Mouse (Mus musculus) forebrain, embryonic 14.5 days (tissue): ENCODE results near the gene Cemip2. TPM values are rescaled to one million over a fixed set of nuclear protein-coding genes. Genes with fewer than 3 reads are reported as not detected.

Experiments
- ATAC-seq: fragments of 200-750 bp; cut with Nextera tagmentation; 2 replicates; pipeline ENCODE4 v1.8.0; 2017; ENCODE audit warnings: mild to moderate bottlenecking, moderate library complexity
- DNase-seq: peaks from one replicate; pipeline ENCODE4 v3.0.0-alpha.2; 2015; ENCODE audit warnings: low spot score
- H3K27ac ChIP-seq: fragments of 300-500 bp; sonication (generic); 2 replicates; pipeline ENCODE4 v1.5.1; 2014; ENCODE audit warnings: low read depth, mild to moderate bottlenecking, control low read depth, low read length, moderate library complexity
- H3K27me3 ChIP-seq: fragments of 300-500 bp; sonication (generic); replicated peaks from 2 replicates; pipeline ENCODE4 v1.6.1; 2014; ENCODE audit warnings: low read length, control low read depth, mixed read lengths; ENCODE audit not compliant: control insufficient read depth, insufficient read depth
- H3K36me3 ChIP-seq: fragments of 300-500 bp; sonication (generic); 2 replicates; pipeline ENCODE4 v1.6.1; 2014; ENCODE audit warnings: low read length, control low read depth; ENCODE audit not compliant: control insufficient read depth, insufficient read depth
- H3K4me1 ChIP-seq: fragments of 300-500 bp; sonication (generic); 2 replicates; pipeline ENCODE4 v1.6.1; 2014; ENCODE audit warnings: antibody characterized with exemption, low read length, control low read depth; ENCODE audit not compliant: control insufficient read depth, insufficient read depth
- H3K4me2 ChIP-seq: fragments of 300-500 bp; sonication (generic); 2 replicates; pipeline ENCODE4 v1.6.1; 2014; ENCODE audit warnings: mild to moderate bottlenecking, control low read depth, low read length
- H3K4me3 ChIP-seq: fragments of 300-500 bp; sonication (generic); 2 replicates; pipeline ENCODE4 v1.5.1; 2014; ENCODE audit warnings: low read depth, low read length, control low read depth
- H3K9ac ChIP-seq: fragments of 300-500 bp; sonication (generic); 2 replicates; pipeline ENCODE4 v1.6.1; 2014; ENCODE audit warnings: mild to moderate bottlenecking, low read length, control low read depth, moderate library complexity
- H3K9me3 ChIP-seq: fragments of 300-500 bp; sonication (generic); replicated peaks from 2 replicates; pipeline ENCODE4 v1.6.1; 2016; ENCODE audit warnings: low read length, control low read depth, mixed read lengths; ENCODE audit not compliant: control insufficient read depth
- WGBS: fragments of 180-500 bp; shearing (Covaris S2); extraction: QIAGEN DNeasy Blood & Tissue Kit; methylation state at CpG from one replicate; pipeline ENCODE4 v1.1.7; 2014; 5-methylcytosine and 5-hydroxymethylcytosine counted together
- polyA plus RNA-seq: library from polyadenylated mRNA; unstranded; fragments of >200 nt; fragmentation: Nextera tagmentation; extraction: Ambion mirVana; gene quantifications from 2 replicates; pipeline ENCODE4 v1.2.1, GENCODE M21; 2014

Gene Cemip2
- polyA plus RNA-seq, 1 experiment from 2014 or later = 29.2 TPM

- Histone ChIP-seq H3K27me3 (no peaks in the 10 kb centered on the region), H3K4me2 (peak overlapping the region; percentile 52), H3K9ac (no peak overlapping the region), H3K27ac (peak overlapping the region; percentile 99), H3K36me3 (no peaks in the 10 kb centered on the region), H3K9me3 (no peaks in the 10 kb centered on the region), H3K4me3 (no peak overlapping the region), H3K4me1 (peaks cover 79% of the 10 kb centered on the region)
- no peak for DNase-seq
- 53% methylated on average over 3 of the region's 3 CpGs for WGBS
- no peak for ATAC-seq
Observed at GRCm38 (mm10) chr19:21783717-21784116, 5.6 kb downstream of the Cemip2 start.

- H3K4me2 ChIP-seq = peak overlapping the region; percentile 52
- 4% methylated on average over 8 of the region's 8 CpGs for WGBS
- H3K36me3 ChIP-seq = no peaks in the 10 kb centered on the region
- peaks cover 86% of the 10 kb centered on the region for H3K4me1 ChIP-seq
- ATAC-seq (peak; percentile 82), DNase-seq (peak; percentile 93)
- no peaks in the 10 kb centered on the region for H3K9me3 ChIP-seq
- no peaks in the 10 kb centered on the region for H3K27me3 ChIP-seq
- peak overlapping the region; percentile 99 for H3K27ac ChIP-seq
- H3K4me3 ChIP-seq = peak overlapping the region; percentile 18
- peak overlapping the region; percentile 60 for H3K9ac ChIP-seq
Observed at GRCm38 (mm10) chr19:21784331-21785131, 6.4 kb downstream of the Cemip2 start.

- no peaks in the 10 kb centered on the region for H3K27me3 ChIP-seq
Observed at GRCm38 (mm10) chr19:21785132-21785528, 7.0 kb downstream of the Cemip2 start.

DNA sequence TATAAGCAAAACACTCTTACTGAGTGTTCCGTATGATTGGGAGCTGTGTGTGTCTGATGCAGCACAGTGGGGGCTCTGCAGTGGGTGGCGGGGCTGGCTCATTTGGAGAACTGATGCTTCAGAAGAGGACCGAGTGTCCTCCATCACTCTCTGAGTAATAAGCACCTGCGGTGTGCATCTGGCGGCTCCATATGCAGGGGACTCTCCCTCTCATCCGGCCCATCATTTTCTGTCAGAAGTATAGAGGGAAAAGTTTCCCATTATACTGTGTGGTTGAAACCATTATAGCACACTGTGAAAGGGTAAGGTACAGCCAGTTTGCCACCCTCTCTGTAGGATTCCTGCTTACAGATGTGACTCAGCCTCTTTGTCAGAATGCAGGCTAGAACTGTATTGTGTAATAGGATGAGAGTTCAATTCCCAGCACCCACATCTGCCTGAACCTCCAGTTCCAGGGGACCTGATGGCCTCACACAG, 8.9 kb downstream of the Cemip2 start:
- Histone ChIP-seq H3K4me3 (no peak overlapping the region), H3K9ac (no peak overlapping the region; the same call in 1 of the 2 replicates), H3K36me3 (no peaks in the 10 kb centered on the region), H3K9me3 (no peaks in the 10 kb centered on the region), H3K27ac (peak overlapping the region; percentile 64), H3K27me3 (no peaks in the 10 kb centered on the region), H3K4me1 (peaks cover 76% of the 10 kb centered on the region), H3K4me2 (peak overlapping the region; percentile 25; the same call in 1 of the 2 replicates)
- DNase-seq (peak; percentile 56), ATAC-seq (no peak)
- 42% methylated on average over 6 of the region's 6 CpGs for WGBS

More at GRCm38 (mm10) chr19:21785132-21785528, 7.0 kb downstream of the Cemip2 start:
- ATAC-seq = peak; percentile 21
- peak; percentile 76 for DNase-seq
- H3K4me1 ChIP-seq = peaks cover 87% of the 10 kb centered on the region
- H3K4me2 ChIP-seq = peak overlapping the region; percentile 52
- H3K9me3 ChIP-seq = no peaks in the 10 kb centered on the region
- peak overlapping the region; percentile 60 for H3K9ac ChIP-seq
- H3K36me3 ChIP-seq = no peaks in the 10 kb centered on the region
- WGBS = 0% methylated on average over 3 of the region's 3 CpGs
- H3K27ac ChIP-seq = peak overlapping the region; percentile 99
- peak overlapping the region; percentile 18 for H3K4me3 ChIP-seq

DNA sequence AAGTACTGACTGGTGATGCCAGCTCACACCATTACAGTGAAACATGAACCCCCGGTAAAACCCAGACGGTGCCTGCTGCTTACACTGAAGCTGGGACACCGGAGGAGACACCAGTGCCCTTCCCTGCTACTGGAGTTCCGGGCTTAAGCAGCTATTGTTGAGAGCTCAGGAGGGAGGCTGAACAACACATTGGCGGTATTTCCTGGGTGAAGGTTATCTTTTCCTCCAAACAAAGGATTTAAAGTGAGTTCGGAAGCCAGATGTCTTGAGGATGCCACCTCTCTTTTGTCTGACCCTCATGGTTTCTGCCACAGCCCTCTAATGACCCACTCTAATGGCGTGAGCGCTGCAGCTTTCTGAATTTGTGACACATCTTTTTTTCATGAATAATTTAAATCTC, 10.9 kb downstream of the Cemip2 start:
- H3K9me3 ChIP-seq = no peaks in the 10 kb centered on the region
- peak overlapping the region; percentile 89 for H3K27ac ChIP-seq
- no peak for ATAC-seq
- peaks cover 17% of the 10 kb centered on the region for H3K36me3 ChIP-seq
- WGBS = 5% methylated on average over 8 of the region's 8 CpGs
- peaks cover 58% of the 10 kb centered on the region for H3K4me1 ChIP-seq
- peak overlapping the region; percentile 50 for H3K9ac ChIP-seq
- H3K4me2 ChIP-seq = peak overlapping the region; percentile 36
- H3K27me3 ChIP-seq = no peaks in the 10 kb centered on the region
- no peak overlapping the region for H3K4me3 ChIP-seq
- peak; percentile 53 for DNase-seq

DNA sequence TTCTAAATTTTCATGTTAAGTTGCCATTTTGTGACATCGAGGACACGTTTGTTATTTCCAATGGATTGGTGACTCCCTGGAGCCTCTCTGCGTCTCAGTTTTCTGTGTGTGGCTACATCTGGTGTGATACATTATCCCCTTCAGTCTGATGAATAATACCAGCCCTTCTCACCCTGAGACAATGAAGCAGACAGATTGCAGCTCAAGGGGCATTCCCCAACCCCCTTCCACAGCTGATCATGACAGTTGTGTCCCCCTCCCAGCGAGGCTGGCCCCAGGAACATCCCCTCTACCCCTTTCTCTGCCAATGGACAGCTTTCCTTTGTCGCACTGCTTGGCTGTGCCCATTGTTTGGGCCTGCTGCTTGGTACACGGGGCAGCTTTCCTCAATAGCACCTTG, 11.5 kb downstream of the Cemip2 start:
- peak overlapping the region; percentile 36 for H3K4me2 ChIP-seq
- H3K9me3 ChIP-seq = no peaks in the 10 kb centered on the region
- H3K4me3 ChIP-seq = no peak overlapping the region
- WGBS = 9% methylated on average over 6 of the region's 6 CpGs
- peak; percentile 80 for DNase-seq
- H3K9ac ChIP-seq = 0 out of 2 replicates have a peak overlapping the region, but pooled peaks have one; percentile 25
- peaks cover 23% of the 10 kb centered on the region for H3K36me3 ChIP-seq
- peaks cover 52% of the 10 kb centered on the region for H3K4me1 ChIP-seq
- H3K27me3 ChIP-seq = no peaks in the 10 kb centered on the region
- ATAC-seq = peak; percentile 78
- H3K27ac ChIP-seq = peak overlapping the region; percentile 89

DNA sequence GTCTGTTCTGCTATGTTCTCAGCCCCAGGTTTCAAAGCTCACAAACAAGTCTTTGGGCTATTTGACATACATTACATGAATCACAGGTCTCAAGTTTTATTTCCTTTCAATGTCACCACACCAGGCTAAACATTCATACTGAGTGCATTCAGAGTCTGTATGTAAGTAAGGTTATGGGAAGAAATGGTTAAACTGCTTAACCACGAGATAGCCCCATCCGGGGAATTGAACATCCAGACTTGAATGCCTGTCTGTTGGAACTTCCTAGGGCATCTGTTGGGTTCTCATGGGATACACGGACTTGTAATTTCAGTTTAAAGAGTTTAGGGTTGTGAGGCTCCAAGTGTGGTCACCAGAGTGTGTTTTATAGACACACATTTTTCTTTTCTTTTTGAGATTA, 13.2 kb downstream of the Cemip2 start:
- 81% methylated on average over 3 of the region's 3 CpGs for WGBS
- Histone ChIP-seq H3K27ac (peak overlapping the region; percentile 27; the same call in 1 of the 2 replicates), H3K4me1 (peaks cover 35% of the 10 kb centered on the region), H3K4me3 (no peak overlapping the region), H3K9me3 (no peaks in the 10 kb centered on the region), H3K36me3 (peaks cover 39% of the 10 kb centered on the region), H3K9ac (no peak overlapping the region), H3K4me2 (no peak overlapping the region), H3K27me3 (no peaks in the 10 kb centered on the region)
- ATAC-seq (no peak), DNase-seq (no peak)

DNA sequence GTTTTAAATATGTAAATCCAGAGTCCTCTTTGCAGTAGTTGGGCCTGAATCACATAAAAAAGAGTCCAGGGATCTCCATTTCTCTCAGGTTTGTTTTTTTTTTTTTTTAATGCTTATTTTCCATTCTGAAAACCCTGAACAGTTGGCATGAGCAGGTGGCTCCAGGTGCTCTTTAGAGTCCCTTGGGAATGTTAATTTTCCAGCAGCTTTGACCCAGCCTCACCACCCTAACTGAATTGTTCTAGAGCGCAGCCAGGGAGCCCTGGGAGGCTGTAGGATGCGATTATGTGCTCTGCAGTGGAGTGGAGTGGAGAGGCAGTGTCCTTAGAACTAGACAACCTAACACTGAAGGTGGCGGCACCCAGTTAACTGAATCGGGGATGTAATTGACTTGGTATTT, 13.7 kb downstream of the Cemip2 start:
- Histone ChIP-seq H3K36me3 (peaks cover 42% of the 10 kb centered on the region), H3K27me3 (no peaks in the 10 kb centered on the region), H3K27ac (peak overlapping the region; percentile 27; the same call in 1 of the 2 replicates), H3K4me3 (no peak overlapping the region), H3K4me2 (no peak overlapping the region), H3K4me1 (peaks cover 33% of the 10 kb centered on the region), H3K9me3 (no peaks in the 10 kb centered on the region), H3K9ac (no peak overlapping the region)
- 75% methylated on average over 4 of the region's 4 CpGs for WGBS
- ATAC-seq (no peak), DNase-seq (no peak)

GRCm38 (mm10) chr19:21792587-21793175, 14.5 kb downstream of the Cemip2 start:
- H3K27me3 ChIP-seq = no peaks in the 10 kb centered on the region
- no peak overlapping the region for H3K9ac ChIP-seq
- H3K9me3 ChIP-seq = no peaks in the 10 kb centered on the region
- ATAC-seq (no peak), DNase-seq (no peak)
- 91% methylated on average over 26 of the region's 26 CpGs for WGBS
- peaks cover 49% of the 10 kb centered on the region for H3K36me3 ChIP-seq
- H3K4me2 ChIP-seq = no peak overlapping the region
- H3K27ac ChIP-seq = no peak overlapping the region
- H3K4me1 ChIP-seq = peaks cover 25% of the 10 kb centered on the region
- H3K4me3 ChIP-seq = no peak overlapping the region
